Mouse (Mus musculus): ENCODE results near the gene Acot9.

Acot9 gene

DNA sequence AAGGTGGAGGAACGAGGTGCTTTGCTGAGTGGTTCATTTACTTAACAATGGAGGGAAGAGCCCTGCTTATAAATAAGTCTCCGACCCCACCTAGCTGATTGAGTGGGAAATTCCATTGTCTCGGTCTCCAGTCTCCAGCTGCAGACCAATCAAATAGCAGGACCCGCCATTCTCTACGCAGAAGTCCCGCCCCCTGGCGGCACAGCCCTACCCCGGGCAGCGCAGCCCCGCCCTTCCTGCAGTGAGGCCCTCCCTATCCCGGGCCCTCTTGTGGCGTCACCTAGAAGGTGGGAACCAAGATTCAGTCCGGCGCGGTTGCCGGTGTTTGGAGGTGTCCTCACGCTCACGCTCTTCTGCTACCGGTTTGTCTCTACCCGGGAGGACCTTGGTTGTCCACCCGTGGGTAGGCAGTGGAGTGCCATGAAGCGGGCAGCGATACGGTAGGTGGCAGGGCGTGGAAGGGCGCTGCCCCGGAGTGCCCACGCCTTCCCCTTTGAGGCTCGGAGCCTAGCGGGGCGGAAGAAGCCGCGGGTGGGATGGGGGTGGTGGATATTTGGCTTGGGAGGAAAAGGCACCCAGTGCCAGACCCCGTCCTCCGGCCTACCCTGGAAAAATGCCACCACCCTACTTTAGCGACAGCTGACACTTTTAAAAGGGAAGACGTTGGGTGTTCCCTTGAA, at the start of gene Acot9:
Gene Acot9, plus strand, starts transcription at position 209 of the 680 bp plus-strand sequence.
- peak; percentile 93 to 95 for DNase-seq (ENCODE audit: inconsistent age in 2 of 2, low spot score in 1 of 2)

DNA sequence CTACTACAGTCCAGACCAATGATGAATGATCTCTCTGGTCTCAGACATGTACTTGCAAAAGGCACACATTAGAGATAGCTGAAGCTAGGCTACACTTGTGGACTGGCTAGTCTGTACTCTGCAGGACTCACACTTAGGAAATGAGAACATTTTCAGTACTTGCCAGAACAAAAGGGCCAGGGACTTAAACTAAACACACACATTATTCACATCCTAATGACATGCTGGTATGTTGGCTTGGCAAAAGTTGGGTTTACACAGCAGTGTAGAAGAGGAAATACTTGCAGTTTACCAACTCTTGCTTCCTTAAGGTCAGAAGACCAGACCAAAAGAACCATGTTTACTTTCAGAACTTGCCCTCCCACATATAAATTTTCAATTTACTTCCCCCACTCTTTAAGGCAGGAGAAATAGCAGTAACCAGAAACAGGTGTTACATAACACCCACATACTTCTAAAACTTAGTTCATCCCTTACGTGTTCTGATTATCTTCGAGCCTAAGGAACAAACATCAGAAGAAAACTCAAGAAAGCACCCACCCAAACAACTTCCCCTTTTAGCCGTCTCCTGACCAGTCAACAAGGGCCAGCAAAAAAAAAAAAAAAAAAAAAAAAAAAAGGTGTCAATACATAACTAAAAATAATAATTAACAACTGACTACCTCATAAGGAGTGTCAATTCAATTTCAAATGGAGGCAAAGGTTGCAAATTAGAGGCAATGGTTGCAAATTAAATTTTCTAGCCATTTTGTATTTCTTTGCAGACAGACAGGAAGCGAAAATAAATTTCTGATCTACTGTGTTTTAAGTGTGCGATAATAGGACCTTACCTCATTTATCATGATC, 47.7 kb upstream of the Acot9 start:
- no peak for DNase-seq (ENCODE audit: inconsistent age in 2 of 2, low spot score in 1 of 2)

DNA sequence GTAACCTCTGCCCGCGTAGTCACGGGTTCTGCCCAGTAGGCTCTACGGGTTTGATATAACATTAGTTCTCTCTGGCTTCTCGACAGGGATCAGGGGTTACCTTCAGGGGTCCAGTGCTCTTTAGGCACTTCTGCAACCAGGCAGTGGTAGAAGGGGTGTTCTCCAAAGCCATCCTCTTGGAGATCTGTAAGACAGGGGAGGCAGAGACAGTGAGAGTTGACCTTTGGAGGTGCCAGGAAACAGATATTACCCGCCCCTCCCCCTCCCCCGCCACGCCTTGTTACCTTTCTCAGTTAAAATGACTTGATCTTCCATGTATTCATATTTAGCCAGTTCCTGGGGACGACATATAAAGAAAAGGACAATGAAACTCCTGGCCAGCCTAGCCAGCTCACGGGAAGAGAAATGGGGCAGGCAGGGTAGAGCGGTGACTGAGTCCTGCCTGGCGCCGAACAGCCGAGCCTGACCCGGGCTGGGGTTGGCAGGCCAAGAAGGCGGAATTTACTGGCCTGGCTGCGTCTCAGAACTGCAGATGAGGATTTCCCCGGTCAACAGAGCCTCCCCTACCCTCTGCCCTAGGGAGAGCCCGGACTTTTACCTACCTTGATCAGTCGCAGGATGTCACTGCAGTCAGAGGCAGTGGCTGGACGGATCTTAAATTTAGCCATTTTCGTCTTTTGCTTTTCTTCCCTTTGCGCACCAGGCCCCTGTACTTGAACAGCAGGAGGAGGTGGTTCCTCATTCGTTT, 46.6 kb upstream of the Acot9 start:
- DNase-seq (ENCODE audit: inconsistent age in 2 of 2, low spot score in 1 of 2): peak; percentile 49 to 82

DNA sequence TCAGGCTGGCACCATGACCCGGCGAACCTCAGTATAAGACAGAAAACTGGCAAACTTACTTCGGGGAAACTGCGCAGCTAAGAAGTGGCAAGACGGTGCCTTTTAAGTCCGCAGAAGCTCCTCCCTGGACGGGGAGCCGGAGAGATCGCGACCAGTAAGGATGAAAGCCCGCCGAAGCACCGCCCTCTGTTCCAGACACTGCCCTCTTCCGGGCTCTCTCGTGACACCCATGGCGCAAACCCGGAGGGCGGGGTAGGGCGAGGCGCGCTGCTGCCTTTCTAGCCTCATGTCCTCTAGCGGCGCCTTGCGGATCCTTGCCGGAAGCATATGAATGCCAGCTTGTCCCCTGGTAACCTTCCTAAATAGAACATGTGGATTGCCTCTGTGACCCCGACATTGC, 46.0 kb upstream of the Acot9 start, which contains the start of gene Sat1:
Gene Sat1, minus strand, starts transcription at position 179 of the 400 bp plus-strand sequence.
- peak; percentile 95 to 97 for DNase-seq (ENCODE audit: inconsistent age in 2 of 2, low spot score in 1 of 2)

DNA sequence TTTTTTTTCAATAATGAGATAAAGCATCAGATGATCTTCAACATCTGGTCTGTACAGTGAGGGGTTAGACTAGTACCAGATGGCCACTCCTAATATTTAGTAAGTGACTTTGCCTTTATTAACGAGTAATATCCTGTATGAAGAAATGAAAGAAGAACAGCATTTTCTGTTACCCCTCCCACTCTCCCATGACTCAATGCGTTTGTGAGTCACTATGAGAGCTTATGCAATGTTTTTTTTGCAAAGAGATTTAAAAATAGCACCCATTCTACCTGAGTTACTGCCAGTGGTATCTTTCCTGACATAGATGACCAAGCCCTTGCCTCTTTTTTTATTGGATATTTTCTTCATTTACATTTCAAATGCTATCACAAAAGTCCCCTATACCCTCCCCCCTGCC, 44.0 kb upstream of the Acot9 start:
- DNase-seq (ENCODE audit: inconsistent age in 2 of 2, low spot score in 1 of 2): peak in 1 of 2 experiments; percentile 62

DNA sequence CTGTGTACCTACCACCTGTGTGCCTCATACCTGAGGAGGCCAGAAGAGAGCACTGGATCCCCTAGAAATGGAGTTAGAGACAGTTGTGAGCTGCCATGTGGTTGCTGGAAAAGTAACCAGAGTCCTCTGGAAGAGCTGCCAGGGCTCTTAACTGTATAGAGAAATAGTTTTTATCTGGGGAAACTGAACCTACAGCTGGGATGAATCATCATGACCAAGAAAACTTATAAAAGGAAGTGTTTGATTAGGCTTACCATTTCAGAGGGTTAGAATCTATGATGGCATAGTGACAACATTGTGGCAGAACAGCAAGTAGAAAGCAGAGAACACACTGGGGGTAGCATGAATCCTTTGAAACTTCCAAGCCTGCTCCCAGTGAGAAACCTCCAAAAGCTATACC, 5.4 kb upstream of the Acot9 start:
- DNase-seq (ENCODE audit: inconsistent age in 2 of 2, low spot score in 1 of 2): no peak

DNA sequence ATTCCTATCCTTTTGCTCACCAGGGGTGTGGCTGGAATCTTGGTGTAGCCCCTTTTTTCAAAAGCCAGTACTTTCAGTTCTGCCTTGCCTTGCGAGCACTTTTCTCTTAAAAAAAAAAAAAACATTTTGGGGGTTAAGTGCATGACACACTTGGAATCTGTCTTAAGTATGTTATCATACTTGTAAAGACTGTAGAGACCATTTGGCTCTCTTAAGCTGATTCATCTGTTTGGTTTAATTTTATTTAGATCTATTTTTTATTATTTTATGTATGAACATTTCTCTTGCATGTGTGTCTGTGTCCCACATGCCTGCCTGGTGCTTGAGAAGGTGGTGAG, 641 bp downstream of the Acot9 start:
- DNase-seq (ENCODE audit: inconsistent age in 2 of 2, low spot score in 1 of 2): no peak

DNA sequence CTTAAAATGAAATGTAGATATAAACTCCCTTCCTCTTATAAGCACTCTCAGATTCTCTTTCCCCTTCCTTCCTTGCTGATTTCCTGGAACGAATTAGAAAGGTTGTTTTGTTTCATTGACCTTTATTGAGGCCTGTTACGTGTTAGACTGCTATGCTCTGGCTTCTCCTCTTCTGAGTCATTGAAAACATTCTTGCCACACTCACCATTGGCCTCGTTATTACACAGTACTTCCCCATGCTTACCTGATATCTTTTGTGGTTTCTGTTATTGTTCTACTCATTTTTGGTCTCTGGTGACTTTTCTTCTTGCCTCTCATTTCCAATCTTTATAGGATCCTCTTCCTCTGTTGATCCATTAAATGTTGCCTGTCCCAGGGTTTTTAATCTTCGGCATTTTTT, 16.2 kb downstream of the Acot9 start:
- peak in 1 of 2 experiments; percentile 48 for DNase-seq (ENCODE audit: inconsistent age in 2 of 2, low spot score in 1 of 2)

DNA sequence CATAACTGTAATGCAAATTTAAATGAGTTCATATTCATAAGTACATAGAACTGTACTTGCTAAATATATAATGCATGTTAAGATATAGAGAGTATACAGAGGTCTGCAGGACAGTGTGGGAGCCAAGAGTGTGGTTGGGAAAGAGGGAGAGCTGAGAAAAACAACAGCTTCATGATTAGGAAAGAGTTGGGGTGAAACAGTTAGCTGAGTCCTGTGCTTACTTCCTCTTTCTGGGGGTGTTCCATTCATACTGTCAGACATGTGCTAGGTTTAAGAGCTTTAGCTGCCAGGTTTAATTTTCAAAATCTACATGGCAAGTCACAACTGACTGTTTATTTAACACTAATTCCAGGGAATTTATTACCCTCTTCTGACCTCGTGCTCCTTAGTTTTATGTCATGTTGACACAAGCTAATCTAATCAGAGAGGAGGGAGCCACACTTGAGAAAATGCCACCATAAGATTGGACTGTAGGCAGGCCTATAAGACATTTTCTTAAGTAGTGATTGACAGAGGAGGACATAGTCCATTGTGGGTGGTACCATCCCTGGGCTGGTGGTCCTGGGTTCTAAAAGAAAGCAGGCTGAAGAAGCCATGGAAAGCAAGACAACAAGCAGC, 18.3 kb downstream of the Acot9 start:
- DNase-seq (ENCODE audit: inconsistent age in 2 of 2, low spot score in 1 of 2): no peak

DNA sequence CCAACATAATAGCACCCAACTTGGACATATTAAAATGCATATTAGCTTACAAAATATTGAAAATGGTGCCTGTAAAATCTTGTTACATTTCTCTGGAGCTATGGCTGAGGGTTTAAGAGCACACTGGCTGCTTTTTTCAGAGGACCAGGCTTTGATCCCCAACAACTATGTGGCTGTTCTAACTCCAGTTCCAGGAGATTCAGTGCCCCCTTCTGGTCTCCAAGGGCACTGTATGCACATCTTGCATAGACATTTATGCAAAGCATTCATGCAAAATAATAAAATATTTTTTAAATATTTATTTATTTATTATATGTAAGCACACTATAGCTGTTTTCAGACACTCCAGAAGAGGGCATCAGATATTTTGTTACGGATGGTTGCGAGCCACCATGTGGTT, 44.1 kb downstream of the Acot9 start:
- no peak for DNase-seq (ENCODE audit: inconsistent age in 2 of 2, low spot score in 1 of 2)

DNA sequence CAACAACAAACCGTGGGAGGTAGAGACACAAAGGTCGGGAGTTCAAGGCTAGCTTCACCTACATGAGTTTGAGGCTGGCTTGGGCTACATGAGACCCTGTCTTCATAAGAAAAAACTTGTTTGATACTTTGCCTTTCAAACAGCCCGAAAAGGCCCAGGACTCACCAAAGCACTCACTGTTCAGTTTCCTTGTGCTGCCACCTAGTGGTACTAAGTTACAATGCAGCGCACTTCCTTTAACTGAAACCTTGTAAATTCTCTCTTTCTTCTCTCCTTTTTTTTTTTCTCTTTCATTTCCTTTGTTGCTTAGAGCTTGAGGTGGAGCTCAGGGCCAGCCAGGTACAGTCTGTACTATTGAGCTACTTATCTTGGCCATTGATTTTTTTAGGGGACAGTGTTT, 55.8 kb downstream of the Acot9 start:
- peak; percentile 13 to 50 for DNase-seq (ENCODE audit: inconsistent age in 2 of 2, low spot score in 1 of 2)

DNA sequence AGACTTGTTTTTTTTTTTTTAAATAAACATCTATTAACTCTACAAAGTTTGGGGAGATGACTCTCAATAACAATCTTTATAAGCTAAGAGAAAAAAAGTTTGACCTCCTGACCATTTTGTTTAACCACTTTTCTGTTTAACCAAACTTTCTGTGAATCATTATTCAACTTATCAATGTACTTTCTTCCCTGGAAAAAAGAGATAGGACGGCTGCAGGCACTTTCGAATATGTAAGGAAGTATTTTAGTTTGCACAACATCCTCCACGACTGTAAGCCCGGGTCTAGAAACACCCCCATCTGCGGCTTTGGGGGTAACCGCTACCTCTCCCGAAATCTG, 75.3 kb downstream of the Acot9 start:
- DNase-seq (ENCODE audit: inconsistent age in 2 of 2, low spot score in 1 of 2): no peak

DNA sequence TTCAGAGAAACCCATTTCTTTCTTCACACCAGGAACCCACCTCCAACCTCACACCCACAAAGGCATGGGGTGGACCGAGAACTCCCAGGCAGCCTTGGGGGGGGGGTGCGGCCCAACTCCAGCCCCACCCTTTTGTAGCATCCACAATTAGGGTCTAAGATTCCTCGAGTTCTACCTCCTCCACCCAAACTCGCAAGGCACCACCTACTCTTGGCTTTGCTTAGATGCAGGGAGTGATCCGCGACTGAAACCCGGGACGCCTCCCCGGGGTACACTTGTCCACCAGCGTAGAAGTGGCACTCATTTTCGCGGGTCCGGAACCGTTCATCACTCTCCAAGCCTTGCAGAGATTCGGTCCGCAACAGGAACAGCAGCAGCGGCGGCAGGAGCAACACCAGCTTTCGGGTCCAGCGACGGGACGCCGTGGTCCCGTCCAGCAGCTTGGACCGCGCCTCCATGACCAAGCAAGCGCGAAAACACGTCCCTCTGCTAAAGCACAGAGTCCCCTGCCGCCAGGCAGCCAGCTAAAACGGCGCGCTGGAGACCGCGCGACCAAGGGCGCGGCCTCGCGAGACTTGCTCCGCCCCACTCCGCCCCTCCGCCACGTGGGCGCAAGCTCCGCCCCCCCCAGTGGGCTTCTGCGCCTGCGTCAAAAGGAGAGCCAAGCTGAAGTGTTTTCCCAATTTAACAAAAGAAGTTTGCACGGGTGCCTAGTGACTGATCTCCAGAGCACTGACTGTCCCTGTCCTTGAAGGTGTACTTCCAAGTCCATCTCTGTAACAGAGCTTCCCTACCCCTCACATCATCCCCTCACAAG, 75.9 kb downstream of the Acot9 start:
- peak; percentile 86 to 89 for DNase-seq (ENCODE audit: inconsistent age in 2 of 2, low spot score in 1 of 2)

DNA sequence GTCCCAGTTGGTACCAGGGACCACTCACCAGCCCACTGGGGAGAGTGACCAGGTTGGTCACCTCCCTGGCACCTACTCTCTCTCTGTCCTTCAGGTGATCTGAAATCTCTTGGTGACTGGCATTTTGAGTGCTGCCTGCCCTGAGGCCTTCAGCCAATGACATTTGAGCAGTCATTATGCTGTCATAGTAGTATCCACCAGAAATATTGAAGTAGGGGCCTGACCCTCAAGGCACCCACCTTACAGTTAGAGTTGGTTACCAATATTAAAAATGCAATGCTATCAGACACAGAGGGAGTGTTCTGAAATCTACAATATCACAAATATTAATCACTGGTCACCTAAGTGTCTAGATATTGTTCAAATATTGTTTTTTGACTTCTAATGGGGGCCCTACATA, 78.4 kb downstream of the Acot9 start, which contains the start of gene Prdx4:
Gene Prdx4, minus strand, starts transcription at position 101 of the 400 bp plus-strand sequence.
- DNase-seq (ENCODE audit: inconsistent age in 2 of 2, low spot score in 1 of 2): no peak

DNA sequence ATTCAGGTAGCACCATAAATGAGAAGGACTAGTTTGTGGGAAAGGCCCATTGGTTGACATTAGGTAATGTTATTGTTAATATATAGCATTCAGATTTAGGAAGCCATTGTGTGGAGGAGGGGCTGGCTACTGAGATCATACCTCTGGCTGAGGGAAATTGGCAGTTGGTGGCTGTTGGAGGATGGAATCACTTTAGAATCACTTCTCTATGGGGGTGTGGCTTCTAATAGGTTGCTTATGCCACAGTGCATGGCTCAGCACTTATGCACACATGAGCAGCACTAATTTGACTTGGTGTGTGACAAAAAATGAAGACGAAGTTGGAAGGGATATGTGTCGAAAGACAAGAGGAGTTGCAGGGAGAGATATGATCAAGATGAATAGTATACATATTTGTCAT, 84.0 kb downstream of the Acot9 start:
- DNase-seq (ENCODE audit: inconsistent age in 2 of 2, low spot score in 1 of 2): no peak

Measured in adrenal gland, adult (tissue).